Mouse (Mus musculus) kidney, postnatal 36 days (tissue): ENCODE data around the gene Ncstn.

Source experiments
- DNase-seq, 2 experiments: peaks; one replicate each; pipeline ENCODE4 v3.0.0; 2021 to 2022; ENCODE audit warnings: mixed read lengths in 2 of 2

The Ncstn gene

DNA sequence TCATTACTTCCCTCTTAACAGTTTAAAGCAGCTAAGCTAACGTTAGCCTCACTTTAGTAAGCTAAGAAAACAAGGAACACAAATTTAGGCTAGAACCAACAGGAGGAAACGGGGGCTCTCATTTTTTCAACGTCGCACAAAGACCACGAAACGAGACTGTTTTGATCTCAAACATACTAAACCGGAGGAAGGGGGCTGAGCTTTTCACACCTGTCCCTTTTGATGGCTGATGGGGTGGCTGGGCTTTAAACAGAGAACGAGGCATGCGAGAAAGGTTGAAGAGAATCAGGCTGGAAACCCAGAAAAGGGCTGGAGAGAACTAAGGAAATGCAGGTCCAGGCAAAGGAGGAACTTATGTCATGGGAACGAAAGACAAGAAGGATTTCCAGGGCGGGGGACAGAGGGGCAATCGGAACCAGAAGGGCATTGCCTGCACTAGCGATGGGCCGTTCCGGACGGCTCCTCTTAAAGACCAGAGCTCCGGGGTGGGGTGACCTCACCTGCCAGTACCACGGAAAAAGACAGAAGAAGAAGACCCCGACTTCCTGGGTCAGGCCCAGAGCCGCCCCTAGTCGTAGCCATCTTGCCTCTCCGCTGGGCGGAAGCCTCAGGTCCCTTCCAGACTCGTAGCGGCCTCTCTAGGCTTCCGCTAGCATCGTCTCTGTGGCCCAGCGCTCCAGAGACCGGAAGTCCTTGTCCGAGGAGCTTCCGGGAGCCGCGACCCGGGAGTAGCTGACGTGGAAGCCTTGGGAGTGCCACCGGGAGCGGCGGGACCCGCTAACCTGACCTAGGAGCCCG lies at the start of gene Ncstn, which contains the start of gene Copa:
TSS of gene Ncstn (minus strand) at position 695 of the 798 bp plus-strand sequence.
TSS of gene Copa (plus strand) at position 429 of the 798 bp plus-strand sequence.
- DNase-seq: peak; percentile 94 to 95

DNA sequence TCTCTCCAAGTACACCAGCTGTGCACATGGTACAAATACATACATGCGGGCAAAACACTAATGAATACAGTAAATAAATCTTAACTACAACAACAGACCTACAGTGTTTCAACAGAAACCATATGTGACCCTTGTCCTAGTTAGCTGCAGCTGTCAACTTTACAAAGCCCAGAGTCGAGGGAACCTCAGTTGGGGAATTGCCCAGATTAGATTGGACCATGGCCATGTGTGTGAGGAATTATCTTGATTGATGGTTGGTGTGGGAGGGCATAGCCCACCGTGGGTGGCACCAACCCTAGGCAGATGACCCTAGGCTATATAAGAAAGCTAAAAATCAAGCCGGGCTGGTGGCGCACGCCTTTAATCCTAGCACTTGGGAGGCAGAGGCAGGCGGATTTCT lies 49.7 kb upstream of the Ncstn start:
- no peak for DNase-seq

DNA sequence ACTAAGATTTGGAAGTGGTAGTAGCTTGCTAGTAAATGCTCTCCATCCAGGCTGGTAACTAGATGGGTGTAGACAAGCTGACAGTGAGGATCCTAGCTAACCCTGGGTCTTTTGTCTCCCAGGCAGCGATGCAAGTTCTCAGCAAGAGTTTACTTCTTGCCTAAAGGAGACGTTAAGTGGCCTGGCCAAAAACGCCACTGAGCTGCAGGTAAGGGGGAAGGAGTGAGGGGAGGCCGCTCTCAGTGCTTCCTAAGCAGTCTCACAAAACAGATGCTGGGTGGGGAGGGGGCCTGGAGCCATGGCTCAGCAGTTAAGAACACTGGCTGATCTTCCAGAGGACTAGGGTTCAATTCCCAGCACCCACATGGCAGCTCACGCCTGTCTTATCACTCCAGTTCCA lies 47.2 kb upstream of the Ncstn start:
- DNase-seq: no peak

DNA sequence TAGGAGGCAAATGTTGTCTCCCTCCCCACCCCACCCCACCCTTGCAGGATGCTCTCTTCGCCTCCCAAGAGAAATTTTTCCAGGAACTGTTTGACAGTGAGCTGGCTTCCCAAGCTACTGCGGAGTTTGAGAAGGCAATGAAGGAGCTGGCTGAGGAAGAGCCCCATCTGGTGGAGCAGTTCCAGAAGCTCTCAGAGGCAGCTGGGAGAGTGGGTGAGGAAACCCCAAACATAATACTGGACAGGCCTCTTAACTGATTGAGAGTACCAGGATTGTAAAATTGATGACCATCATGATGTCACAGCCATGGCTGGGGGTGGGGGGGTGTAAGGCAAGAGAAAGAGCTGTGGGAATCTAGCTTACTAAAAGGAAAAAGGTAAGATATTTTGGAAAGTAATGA lies 46.5 kb upstream of the Ncstn start:
- peak in 1 of 2 experiments; percentile 53 for DNase-seq

DNA sequence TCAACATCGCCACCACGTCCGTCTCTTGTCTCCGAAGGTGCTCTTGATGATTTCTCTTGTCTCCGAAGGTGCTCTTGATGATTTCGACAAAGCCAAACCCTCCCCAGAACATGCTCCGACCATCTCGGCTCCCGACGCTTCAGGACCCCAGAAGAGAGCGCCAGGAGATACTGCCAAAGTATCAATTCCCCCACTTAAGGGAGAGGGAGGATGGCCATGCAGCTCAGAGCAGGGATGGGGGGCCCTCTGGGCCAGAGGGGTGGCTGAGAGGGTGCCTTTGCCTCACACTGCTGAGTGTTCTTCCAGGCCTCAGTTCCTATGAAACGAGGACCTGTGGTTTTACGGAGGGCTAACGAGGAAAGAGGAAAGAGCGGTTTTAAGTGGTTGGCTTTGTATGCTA lies 46.0 kb upstream of the Ncstn start:
- no peak for DNase-seq

DNA sequence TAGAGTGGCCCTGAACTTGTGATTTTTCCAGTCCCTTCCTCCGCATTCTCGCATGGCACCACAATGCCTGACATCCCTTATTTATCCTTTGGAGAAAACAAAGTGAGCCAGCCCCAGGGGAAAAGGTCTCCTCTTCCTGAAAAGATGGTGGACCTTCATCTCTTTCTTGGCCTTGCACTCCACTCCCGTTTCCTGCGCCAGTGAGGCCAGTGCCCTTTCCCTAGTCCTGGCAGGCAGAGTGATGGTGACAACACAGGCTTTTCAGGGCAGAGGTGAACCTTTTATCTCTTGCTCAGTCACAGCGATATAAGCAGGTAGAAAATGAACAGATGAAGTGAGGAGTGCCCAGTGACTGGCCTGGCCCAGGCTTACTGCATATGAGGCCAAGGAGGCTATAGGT lies 44.9 kb upstream of the Ncstn start:
- peak; percentile 43 to 54 for DNase-seq

DNA sequence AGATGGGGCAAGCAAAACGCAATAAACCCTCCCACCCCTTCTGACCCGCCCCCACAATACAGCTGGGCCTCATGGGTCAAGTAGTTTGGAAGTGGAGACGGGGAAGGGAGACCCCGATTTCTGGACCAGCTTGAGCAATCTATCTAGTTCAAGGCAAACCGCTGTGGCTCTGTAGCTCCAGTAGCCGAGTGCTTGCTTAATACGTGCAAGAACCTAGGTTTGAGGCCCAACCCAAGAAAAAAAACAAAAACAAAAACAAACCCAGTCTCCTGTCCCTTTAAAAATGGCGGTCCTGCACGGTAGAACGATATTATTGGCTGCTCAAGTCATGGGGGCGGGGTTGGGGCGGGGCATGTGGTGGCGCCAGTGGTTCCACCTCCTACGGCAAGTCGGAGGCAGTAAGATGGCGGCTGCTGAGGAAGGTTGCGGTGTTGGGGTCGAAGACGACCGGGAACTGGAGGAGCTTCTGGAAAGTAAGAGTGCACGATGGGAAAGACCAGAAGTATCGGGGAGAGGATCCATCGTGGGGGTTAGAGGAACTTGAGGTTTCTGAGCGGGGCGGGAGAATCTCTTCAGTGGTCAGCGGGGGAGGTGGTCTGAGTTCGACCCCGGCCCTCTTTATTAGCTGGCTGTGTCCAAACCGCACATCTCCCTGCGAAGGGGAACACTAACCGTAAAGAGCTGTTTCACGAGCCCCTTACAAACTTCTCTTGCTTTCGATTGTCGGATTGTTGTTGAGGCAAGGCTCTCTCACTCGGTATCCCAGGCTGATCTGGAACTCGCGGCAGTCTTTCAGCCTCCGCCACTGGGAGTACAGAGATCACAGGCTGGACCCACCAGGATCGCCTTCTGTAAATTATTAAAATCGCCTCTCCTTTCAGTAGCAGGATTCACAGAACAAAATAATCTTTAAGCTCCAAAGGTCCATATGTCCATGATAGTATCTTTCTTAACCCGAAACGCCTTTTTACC lies 44.1 kb upstream of the Ncstn start, which contains the start of gene Pex19:
TSS of gene Pex19 (plus strand) at position 380 of the 972 bp plus-strand sequence.
- peak; percentile 86 to 89 for DNase-seq

DNA sequence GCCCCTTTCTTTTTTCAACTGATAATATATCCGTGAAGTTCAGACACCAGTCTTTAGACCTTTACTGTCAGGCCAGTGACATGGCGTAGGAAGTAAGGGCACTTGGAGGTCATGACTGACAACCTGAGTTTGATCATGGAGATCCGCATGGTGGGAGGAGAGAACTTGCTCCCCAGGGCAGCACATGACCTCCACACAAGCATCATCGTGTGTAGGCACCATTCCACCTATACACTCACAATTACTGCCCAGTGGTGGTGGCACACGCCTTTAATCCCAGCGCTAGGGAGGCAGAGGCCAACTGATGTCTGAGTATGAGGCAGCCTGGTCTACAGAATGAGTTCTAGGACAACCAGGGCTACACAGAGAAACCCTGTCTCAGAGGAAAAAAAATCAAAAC lies 42.0 kb upstream of the Ncstn start:
- no peak for DNase-seq

DNA sequence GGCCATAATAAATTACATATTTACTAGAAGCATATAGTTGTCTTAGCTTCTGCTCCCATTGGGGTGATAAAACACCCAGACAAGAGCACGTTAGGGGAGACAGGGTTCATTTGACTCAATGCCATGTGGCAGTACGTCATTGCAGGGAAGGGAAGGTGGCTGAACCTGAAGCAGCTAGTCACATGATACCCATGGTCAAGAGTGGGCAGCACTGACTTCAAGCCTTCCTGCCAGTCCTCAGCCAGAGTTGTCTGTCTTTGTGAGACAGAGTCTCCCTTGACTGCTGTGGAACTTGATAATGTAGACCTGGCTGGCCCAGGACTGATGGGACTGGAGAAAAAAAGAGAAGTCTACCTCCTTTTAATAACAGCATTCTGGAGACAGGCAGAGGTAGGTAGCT lies 40.1 kb upstream of the Ncstn start:
- no peak for DNase-seq

DNA sequence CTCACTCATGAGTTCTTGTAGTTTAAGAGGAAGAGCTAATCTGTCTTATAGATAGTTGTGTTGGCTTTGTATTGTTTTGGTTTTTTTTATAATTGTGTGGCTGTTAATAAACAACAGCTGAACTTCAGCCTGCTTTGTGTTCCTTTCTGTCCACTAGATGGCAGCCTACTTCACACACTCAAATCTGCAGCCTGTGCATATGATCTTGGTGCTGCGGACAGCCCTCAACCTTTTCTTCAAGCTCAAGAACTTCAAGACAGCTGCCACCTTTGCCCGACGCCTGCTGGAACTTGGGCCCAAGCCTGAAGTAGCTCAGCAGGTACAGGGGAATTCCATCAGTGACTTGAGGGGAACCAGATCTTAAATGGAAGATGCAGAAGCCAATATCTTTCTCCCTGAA lies 37.1 kb upstream of the Ncstn start:
- DNase-seq: peak; percentile 61 to 75

DNA sequence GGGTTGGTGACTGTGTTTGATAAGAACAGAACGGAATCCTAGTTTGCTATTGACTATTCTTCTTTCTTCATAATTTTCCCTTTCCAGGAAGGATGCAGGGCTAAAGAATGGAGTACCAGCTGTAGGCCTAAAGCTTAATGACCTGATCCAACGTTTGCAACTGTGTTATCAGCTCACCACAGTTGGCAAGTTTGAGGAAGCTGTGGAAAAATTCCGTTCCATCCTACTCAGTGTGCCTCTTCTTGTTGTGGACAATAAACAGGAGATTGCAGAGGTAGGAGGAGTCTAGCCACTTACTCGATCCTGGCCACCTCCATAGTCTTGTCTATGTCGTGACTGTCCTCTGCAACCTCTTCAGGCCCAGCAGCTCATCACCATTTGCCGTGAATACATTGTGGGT lies 36.5 kb upstream of the Ncstn start:
- no peak for DNase-seq

DNA sequence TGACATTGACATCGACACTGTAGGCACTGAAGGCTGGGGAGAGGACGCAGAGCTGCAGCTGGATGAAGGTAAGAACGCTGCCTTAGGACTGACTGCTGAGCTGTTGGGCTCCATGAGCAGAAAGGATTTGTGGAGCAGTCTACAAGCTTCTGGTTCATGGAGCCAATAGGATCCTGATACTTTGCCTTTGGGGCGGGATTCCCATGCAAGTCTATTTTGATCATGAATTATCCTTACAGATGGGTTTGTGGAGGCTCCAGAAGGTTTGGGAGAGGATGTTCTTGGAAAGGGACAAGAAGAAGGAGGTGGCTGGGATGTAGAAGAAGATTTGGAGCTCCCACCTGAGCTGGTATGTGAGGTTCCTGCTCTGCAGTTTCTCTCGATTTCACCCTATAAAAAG lies 34.4 kb upstream of the Ncstn start:
- DNase-seq: no peak

DNA sequence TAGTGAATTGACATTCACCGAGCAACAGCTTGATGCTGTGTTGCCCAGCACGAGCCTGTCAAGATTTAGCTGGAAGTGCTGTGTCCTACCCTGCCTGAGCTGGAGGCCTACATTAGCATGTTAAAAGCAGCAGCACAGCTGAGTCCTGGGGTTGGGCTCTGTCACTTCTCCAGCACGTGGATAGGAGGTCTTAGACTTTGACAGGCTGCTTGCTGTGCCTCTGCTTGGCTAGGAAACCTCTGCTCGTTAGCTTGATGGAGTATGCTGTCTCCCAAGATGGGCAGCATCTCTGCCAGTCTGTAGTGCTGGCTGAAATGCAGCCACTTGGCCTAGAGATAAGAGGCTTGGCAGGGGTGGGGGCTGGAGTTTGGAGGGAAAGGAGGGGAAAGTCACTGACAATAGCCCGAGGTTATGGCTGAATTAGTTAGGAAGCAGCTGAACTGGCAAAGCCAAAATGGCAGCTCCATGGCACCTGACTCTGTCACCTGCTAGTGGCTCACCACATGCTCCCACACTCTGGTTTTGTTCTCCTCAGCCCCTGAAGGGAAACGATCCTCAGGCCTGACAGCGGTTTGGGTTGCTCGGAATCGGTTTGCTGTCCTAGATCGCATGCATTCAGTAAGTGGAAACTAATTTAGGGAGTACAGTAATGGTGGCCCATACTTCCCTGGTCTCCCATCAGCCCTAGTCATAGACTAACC lies 25.3 kb upstream of the Ncstn start:
- DNase-seq: no peak

DNA sequence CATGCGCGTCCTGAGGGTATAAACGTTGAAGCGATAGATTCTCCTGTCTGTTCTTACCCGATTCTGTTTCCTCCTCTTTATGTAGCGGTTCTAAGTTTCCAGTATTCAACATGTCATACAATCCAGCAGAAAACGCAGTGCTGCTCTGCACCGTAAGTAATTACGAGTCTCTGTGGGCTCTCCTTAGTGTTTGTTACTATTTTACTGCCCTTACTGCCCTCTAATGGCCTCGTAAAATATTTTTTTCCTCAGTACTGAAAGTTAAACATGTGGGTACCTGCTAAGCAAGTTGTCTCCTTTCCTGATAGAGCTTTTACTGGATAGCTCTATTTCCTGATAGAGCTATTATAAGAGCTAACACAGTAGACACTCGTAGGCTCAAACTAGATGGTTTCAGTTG lies 22.5 kb upstream of the Ncstn start:
- no peak for DNase-seq

DNA sequence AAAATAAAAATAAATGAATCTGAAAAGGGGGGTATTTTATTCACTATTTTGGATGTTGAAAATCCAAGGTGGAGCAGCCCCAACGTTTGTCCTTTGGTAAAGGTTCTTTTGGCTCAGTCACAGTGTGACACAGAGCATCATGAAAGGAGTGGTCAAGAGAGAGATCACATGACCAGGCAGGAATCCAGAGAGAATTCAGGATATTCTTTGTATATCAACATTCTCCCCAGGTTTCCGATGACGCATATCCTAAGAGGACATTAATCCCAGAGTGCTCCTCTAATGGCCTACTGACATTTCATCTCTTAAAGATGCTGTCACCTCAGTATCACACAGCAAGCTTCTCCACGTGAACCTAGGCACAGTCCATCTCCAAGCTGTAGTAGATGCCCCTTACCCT lies 21.0 kb upstream of the Ncstn start:
- DNase-seq: no peak

DNA sequence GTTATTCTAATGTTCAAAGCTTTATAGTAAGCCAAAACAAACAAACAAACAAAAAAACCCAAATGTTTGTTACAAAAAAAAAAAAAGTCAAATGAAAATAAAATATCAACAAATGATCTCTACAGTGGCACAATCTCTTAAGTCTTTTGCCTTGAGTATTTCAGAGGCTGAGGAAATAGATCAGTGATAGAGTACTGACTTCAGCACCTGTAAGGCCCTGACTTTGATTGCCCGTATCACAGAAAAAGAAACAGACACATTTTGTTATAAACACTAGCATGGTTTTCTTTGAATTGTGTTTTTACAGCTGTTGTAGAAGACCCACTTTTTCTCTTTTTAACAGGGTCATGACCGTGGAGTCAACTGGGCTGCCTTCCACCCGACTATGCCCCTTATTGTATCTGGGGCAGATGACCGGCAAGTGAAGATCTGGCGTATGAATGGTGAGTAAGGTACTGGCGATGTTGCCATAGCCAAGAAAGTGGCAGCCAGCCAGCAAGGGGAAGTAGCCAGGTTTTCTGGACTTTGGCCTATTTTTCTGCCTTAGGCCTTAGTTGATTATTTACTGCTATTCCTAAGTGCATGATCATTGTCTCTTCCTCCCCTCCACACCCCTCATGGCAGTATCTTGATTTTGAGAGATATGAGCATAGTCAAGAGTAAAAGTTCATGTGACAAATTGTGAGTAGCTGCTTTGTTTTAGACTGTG lies 16.9 kb upstream of the Ncstn start:
- DNase-seq: peak; percentile 92 to 93

DNA sequence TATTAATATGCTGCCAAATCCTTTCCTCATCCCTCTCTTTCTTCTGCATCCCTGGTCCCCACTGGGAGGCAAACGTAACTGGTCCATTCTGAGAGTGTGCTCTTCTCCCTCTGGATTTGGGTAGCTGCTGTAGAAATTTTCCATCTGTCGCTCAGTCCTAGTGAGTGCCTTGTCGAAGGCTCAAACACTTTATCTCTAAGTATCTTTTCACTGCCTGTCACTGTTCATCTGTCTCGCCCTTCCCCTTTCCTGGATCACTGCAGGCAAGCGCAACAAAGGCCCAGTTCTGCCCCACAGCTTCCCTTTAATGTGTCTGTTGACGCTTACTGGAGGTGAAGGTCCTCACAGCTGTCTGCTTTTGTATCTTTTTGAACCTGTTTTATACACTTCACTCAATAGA lies 12.6 kb upstream of the Ncstn start:
- DNase-seq: no peak

DNA sequence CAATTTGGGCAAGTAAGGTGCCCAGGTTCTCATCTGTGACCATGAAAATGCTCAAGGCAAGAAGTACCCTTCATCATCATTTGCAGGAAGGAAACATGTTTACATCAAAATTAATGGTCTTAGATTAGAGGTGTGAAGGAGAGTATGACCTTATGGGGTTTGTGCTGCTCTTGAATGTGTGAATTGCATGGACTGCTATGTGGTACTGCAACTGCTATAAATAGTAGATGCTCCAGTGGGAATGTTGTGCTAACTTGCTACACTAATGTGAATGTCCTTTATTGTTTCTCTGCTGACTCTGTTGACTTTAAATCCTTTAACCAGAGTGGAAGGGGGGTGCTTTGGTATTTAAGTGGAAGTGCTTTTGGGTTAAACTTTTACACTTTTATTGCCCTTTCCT lies 11.7 kb upstream of the Ncstn start:
- peak in 1 of 2 experiments; percentile 42 for DNase-seq

DNA sequence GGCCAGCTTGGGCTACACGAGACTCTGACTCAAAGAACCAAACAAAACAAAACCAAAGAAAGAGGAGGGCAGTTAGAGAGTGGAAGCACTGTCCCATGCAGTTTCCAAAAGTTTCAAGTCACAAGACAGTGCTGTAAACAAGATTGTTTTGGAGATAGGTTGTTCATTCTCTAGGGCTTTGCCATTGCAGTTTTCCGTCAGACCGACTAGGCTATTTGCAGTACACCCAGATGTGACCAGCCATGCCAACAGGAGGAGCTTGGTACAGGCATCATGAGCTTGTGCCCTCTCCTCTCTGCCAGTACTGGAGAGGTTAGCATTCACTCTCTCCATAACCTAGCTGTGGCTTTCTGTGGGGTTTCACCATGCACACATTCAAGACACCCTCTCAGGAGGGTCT lies 10.9 kb upstream of the Ncstn start:
- DNase-seq: peak; percentile 74 to 84

DNA sequence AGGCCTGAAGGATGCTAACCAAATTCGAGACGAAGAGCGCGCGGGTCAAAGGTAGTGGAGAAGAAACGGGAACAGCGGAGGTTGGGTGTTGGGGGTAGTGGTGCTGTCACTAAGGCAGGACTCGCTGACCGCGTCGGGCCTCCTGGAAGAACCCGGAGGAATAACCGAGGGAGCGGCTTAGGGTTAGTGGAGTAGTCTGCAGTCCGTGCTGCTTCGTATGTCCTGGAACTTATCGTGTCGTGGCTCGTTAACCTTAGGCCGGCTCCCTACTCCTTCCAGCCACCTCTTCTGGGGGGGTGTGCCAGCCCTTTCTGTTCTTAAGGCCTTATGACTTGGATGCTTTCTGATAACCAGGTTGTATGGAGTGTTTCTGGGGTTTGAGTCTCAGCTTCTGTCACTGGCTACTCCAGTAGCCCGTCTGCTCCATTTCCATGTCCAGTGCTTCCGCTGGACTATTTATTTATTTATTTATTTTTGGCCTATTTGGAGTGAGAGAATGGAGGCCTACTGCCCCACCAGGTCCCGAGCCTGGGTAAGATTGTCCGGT lies 377 bp upstream of the Ncstn start:
- DNase-seq: no peak

DNA sequence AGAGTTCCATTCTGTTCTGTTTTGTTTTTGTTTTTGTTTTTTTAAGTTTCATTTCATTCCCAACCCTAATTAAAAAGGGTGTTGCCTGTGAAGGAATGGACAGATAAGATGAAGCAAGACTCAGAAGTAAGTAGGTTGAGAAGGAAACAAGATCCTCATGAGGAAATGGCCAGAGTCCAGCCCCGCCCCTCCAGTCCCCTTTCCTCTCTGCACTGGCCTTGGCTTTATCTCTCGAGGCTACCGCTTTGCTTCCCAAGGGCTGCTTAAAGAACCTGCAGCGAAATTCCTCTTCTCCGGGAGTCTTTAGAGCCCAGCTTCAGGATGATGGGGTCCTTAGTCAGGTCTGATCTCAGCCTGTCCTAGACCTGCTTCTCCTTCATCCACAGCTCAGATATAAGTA lies 4.6 kb downstream of the Ncstn start:
- peak; percentile 11 to 27 for DNase-seq

DNA sequence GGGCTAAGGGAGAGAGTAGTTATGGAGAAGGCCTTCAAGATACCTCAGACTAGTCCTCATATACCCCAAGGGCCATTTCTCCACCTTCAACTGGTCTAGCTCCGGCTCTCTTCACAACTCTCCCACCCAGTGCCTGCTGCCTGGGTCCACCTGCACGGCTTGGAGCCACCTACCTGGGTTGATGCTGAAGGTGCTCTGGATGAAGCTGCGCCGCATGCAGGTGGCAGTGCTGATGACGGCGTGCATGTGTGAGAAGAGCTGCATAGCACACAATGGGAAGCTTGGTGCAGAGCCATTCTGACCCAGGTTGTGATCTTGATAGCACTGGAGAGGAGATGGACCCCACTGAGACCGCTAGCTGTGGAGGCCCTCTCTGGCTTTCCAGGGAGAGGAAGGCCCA lies 10.0 kb downstream of the Ncstn start:
- DNase-seq: no peak
